Mouse (Mus musculus) midbrain, embryonic 10.5 days (tissue): ENCODE results near the gene Gm20838. TPM values are rescaled to one million over a fixed set of nuclear protein-coding genes. Genes with fewer than 3 reads are reported as not detected.
"Not testable (repeated sequence)": the region's sequence is repeated elsewhere in the genome, so short reads cannot be mapped to it uniquely, and the experiment has no call there.

ENCODE experiments used
- DNase-seq: peaks from one replicate; pipeline ENCODE4 v3.0.0-alpha.2; 2017; ENCODE audit warnings: low spot score
- H3K27ac ChIP-seq: fragments of 300-500 bp; sonication (generic); replicated peaks from 2 replicates; pipeline ENCODE4 v1.5.1; 2016; ENCODE audit warnings: mild to moderate bottlenecking
- H3K27me3 ChIP-seq: fragments of 300-500 bp; sonication (generic); 2 replicates; pipeline ENCODE4 v1.6.1; 2016; ENCODE audit warnings: low read depth, mild to moderate bottlenecking; ENCODE audit not compliant: poor library complexity, severe bottlenecking
- H3K36me3 ChIP-seq: fragments of 300-500 bp; sonication (generic); 2 replicates; pipeline ENCODE4 v1.6.1; 2016; ENCODE audit warnings: mild to moderate bottlenecking, moderate library complexity
- H3K4me1 ChIP-seq: fragments of 300-500 bp; sonication (generic); 2 replicates; pipeline ENCODE4 v1.6.1; 2016
- H3K4me3 ChIP-seq: fragments of 300-500 bp; sonication (generic); 2 replicates; pipeline ENCODE4 v1.5.1; 2016; ENCODE audit warnings: mild to moderate bottlenecking, moderate library complexity
- H3K9me3 ChIP-seq: fragments of 300-500 bp; sonication (generic); replicated peaks from 2 replicates; pipeline ENCODE4 v1.6.1; 2016; ENCODE audit warnings: mild to moderate bottlenecking
- WGBS: fragments of 180-500 bp; shearing (Covaris S2); methylation state at CpG from one replicate; pipeline ENCODE4 v1.1.7; 2016; 5-methylcytosine and 5-hydroxymethylcytosine counted together
- polyA plus RNA-seq: library from polyadenylated mRNA; unstranded; fragments of >200 nt; fragmentation: Nextera tagmentation; extraction: Ambion mirVana; gene quantifications from 2 replicates; pipeline ENCODE4 v1.2.1, GENCODE M21; 2016

Gene Gm20838
- not detected in 2 replicates for polyA plus RNA-seq

- H3K27me3 ChIP-seq = not testable (repeated sequence)
Observed at GRCm38 (mm10) chrY:33543064-33543463, at the start of gene Gm20838. TSS of gene Gm20838 (minus strand) at chrY:33543164.

More at GRCm38 (mm10) chrY:33543064-33543463, at the start of gene Gm20838:
- not testable (repeated sequence) for H3K4me3 ChIP-seq, H3K36me3 ChIP-seq, DNase-seq, H3K27ac ChIP-seq, H3K4me1 ChIP-seq, H3K9me3 ChIP-seq
- no CpG with 5 or more reads among the region's 8 CpGs for WGBS
